Mouse (Mus musculus) lung, postnatal 4 days (tissue): ENCODE measurements around the gene Slc6a5.

Source experiments
- DNase-seq, 2 experiments: peaks; one replicate each; pipeline ENCODE4 v3.0.0; 2021

The Slc6a5 gene

DNA sequence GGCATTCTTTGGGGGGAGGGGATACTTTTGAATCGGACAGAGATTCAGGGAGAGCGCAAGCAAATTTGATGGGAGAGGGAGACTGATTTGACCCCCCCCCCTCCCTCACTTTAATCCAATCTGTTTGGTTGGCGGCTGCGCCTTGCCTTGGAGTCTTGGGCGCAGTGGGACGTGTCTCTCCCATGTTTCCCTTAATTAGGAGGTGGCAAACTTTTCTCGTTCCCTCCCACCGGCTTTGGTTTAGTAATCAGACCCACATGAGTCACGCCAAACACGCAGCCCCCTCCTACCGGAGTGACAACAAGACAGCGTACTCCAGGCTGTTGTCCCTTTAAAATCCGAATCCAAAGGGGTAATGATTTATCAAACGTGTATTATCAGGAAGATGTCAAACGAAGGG is at the start of gene Slc6a5:
Slc6a5 (plus strand) TSS at position 297 of the 400 bp plus-strand sequence.
- no peak for DNase-seq

DNA sequence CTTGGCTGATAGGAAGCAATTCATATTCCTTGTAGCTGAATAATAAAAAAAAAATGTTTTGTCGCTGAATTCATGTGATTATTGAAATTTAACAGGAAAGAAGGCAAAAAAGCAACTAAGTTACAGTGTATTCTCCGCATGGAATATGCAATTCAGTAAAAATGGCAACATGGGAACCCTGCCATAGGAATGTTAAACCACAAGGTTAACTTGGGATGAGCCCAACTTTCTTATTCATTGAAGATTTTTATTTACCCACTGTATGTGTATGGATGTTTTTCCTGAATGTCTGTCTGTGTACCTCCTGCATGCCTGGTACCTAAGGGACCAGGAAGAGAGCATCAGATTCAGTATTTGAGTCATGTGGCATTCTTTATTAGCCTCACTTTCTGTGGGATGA is 48.8 kb upstream of the Slc6a5 start:
- DNase-seq = no peak

DNA sequence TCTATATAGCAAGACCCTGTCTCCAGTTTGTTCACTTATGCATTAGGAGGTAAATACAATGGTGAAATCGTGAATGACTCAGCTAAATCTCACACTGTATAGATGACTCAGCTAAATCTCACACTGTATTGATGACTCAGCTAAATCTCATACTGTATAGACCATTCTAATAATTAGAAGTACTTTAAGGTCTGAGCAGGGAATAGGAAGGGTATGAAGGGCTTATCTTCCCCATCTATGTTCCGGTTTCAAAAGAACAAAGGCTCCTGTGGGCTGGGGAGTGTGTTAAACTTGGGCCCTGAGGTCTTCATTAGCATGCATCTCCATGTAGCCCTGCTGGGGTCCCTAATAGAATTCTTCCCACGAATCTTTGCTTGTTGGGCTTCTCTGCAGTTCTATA is 46.2 kb upstream of the Slc6a5 start:
- no peak for DNase-seq

DNA sequence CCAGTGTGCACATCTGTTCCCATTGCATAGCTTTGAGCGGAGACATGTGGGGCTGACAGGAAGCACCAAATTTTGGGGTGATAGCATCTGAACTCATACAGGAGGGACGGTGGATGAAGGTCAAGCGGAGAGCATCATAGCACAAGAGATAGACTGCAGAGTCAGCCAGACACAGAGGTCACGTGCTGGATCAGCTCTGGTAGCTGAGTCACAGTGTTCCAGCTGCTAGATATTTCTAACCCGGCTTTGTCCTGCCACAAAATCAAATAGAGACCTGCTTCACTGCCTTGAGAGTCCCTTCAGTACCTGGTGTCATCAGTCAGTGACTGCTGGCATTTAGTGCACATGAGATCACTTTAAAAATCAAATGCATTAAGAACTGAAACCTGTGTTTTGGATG is 40.3 kb upstream of the Slc6a5 start:
- DNase-seq = no peak

DNA sequence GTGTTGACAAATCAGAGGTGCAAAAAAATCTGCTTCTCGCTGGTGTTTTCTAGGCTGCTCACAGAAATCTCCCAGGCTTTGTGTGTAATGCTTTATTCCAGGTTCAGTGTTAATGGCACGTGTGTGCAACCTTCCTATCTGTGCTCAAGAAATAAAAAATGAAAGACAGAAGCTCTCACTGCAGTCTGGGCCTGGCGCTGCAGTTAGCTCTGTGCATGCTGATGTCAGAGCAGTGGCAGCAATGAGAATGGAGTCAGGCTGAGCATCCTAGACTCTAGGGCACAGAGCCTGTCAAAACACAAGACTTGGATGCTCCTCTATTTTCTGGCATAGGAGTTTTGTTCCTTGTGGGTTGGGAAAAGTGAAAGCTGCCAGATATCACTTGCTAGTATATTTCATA is 39.7 kb upstream of the Slc6a5 start:
- no peak for DNase-seq

DNA sequence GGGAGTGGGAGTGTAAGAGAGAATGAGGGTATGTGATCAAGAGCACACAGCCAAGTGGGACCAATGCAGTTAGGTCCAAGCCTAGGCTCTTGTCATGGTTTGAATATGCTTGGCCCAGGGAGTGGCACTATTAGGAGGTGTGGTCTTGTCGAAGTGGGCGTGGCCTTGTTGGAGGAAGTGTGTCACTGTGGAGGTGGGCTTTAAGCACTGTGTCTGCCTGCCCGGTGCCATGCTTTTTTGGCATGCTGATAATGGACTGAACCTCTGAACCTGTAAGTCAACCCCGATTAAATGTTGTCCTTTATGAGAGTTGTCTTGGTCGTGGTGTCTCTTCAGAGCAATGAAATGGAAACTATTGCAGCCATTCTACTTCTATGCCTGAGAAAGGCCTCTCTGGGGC is 32.6 kb upstream of the Slc6a5 start:
- no peak for DNase-seq

DNA sequence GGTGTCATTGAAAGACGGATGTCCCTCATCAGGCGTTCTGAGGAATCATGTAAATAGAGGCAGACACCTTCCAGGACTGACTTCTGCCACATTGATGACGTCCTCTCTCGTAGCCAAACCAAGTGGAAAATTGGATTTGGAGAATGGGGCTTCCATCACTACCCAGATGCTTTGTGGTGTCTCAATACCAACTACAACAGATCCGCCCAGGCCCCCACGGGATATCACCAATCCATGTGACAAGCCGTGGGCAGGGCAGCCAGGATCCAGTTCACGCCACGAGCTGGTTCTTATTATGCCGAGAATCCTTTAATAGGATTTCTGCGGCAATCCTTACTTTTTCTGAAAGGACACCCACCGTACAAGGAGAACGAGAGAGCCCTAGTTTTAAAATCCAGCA is 30.9 kb upstream of the Slc6a5 start:
- no peak for DNase-seq

DNA sequence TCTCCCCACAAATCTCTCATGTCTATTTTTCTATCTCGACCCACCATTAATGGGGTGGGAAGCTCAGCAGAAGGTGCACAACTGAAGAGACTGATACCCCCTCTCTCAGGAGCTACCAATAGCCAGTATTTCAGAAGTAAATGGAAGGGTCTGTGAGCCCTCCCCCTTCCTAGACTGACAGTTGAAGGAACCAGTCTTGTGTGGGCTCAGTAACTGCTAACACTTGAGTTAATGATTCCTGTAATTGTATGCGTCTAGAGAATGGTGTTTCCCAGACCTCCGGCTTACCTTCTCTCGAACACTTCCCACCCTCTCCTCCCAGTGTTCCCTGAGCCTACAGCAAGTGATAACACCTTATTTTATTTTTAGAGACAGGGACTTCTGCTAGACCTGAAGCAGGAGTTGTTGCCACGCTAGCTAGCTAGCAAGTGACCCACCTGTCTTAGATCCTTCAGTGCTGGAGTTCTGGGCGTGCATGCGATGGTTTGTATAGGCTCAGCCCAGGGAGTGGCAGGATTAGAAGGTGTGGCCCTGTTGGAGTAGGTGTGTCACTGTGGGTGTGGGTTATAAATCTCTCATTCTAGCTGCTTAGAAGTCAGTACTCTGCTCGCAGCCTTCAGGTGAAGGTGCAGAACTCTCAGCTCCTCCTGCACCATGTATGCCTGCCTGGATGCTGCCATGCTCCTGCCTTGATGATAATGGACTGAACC is 29.8 kb upstream of the Slc6a5 start:
- DNase-seq = no peak

DNA sequence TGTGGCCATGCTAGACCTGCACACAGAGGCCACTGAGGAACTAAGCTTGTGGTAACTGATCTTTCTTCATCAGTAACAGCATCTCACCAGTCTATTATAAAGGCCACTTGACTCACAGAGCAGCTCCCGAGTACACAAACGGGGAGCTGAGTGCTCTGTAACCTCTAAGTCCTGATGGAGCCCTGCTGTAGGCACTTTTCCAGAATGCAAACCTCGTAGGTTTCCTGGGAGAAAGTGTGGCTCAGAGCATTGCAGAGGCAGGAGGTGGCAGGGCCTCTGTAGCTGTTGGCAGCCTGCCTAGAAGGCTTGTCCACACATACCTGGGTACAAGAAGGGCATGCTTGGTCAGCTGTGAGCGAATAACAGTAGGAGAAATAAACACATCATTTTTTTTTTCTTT is 27.7 kb upstream of the Slc6a5 start:
- DNase-seq = peak; percentile 36 to 65

DNA sequence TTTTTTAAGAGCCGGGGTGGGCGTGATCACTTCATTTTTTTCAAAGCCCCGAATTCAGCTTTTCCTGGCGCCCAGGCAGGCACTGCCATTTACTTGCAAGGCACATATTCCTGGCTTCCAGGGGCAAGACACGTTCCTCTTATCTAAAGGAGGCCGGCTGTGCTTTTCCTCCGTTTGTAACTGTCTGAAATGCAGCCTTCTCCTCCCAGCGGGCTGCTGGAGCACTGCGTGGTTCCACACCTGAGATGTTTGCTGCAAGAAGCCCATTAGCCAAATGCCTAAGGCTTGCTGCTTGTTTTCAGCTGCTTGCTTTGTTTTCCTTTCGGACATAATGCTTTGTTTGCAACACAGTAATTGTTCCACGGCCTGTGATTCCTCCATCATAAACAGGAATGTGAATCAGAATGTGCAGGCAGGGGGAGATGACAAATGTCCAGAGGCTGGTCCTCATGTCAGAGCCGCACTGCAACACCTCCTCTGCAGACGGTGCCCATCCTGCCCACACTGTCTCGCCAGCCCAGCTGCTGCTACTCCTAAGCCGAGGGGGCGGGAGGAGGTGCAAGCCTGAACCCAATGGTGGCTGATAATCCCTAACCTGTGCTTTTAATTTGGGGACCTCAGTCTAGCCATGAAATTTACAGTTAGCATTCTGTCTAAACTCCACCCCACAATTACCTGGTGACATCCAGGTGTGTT is 27.1 kb upstream of the Slc6a5 start:
- no peak for DNase-seq

DNA sequence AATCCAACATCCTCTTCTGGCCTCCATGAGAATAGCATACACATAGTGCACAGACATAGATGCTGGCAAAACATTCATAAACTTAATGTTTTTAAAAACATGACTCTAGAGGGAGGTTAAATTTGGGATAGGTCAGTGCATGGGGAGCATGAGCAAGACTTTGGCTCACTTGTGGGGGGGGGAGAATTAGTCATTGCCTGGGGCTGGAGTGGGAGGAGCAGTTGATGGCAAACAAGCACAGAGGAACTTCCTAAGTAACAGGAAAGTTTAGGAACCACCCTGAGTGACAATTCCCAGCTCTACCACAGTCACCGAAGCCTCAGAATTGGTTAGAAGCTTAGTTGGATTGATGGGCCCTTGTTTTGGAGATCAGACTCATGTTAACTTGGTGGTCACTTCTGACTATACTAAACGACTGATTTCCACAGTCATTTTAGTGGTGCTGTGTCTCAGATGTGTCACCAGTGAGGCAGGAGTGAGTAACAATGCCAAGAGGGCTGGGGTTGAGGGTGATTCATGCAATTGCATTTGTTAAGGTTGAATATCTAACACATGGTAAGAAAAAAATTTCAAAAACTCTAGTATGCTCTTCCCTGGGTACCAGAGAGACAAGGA is 22.1 kb upstream of the Slc6a5 start:
- no peak for DNase-seq

DNA sequence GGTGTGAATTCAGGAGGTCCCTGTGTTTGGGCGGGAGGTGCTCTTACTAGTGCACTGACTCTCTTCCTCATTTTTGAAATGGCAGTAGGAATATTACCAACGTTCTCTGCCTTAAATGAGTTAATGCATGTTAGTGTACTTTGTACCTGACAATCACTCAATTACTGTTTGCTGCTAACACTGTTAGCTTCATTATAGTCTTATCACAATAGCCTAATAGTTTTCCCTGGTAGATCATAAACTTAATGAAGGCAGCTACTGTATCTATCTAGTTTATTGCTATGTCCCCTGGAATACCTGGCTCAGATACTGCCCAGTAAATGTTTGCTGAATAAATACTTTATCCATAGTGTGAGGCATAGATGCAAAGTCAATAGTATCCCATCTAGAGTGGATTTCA is 15.2 kb upstream of the Slc6a5 start:
- DNase-seq = no peak

DNA sequence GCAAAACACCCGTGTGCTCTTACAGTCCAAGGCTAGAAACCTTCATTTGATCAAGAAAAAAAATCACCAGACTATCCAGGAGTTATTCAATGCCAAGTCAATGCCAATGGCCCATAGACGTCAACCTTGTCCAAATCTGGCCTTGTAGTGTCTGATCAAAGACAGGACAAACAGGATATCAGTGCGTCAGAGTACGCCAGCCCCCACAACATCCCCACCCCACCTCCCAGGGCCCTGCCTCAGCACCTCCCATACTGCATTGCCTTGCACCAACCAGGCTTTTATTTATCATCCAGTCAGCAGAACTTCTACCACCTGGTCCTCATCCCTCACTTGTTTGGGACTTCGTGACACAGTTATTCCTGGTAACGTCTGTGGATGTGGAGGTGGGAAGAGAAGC is 14.7 kb upstream of the Slc6a5 start:
- no peak for DNase-seq

DNA sequence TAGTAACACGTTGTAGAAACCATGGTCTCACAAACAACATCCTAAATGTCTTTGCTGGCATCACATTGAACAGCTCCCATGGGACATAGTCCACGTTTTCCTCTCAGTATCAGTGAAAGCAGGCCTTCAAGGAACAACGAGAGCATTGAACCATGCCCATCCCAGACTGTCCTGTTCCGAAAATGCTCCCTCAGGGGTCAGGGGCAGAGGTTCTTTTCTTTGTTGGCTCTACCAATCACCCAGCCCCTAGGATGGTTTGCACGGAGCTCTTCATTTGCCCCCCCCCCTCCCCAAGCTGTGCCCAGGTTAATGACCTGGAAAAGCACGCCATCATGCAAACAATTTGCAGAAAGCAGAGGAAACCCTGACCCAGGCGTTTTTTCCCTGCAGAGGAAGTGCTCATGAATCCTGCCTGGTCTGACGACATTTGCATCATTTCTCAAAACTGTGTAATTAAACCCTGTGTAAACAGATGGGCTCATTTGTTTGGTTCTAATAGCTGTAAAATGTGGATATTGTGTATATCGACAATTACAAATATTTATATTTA is 7.9 kb upstream of the Slc6a5 start:
- DNase-seq = no peak

DNA sequence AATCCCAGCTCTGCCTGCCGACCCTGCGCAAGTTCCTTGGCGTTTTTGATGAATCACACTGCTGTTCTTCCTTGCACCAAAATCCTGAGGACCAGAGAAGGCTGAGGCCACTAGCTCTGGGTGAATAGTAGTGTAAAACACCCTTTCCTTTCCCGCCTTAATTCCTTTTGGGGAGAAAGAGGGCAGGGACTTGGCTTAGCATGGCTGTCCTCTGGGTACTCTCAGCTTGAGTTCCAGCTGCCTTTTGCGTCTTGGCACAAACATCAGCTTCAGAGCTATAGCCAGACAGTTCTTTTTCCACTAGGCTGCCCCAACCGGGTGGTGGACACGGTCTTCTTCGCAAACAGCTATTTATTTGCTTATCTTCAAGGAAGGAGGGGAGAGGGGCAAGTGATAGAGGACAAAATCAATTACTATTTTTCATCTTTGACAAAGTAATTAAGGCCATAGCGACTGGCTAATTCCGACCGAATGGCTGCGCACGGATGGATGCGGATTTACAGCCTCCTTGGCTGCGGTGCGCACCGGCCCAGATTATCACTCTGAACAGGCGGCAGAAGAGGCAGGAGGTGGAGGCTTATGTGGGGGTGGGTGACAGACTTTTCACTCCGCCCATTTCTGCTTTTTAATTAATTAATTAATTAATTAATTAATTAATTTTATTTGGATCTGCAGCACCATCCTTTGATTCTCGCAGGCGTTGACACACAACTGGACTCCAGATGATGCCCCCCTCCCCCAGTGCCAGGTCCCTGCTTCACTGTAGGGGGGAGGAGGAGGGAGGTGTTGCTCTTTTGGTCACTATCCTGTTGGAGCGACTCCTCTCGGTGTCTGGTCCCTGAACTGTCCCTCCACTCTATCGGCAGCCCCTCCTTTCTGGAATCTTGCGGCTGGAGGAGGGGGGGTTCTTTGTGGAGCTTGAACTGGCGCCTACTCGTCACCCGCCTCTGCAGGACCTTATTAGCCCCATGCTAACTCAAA is 2.5 kb upstream of the Slc6a5 start:
- no peak for DNase-seq

DNA sequence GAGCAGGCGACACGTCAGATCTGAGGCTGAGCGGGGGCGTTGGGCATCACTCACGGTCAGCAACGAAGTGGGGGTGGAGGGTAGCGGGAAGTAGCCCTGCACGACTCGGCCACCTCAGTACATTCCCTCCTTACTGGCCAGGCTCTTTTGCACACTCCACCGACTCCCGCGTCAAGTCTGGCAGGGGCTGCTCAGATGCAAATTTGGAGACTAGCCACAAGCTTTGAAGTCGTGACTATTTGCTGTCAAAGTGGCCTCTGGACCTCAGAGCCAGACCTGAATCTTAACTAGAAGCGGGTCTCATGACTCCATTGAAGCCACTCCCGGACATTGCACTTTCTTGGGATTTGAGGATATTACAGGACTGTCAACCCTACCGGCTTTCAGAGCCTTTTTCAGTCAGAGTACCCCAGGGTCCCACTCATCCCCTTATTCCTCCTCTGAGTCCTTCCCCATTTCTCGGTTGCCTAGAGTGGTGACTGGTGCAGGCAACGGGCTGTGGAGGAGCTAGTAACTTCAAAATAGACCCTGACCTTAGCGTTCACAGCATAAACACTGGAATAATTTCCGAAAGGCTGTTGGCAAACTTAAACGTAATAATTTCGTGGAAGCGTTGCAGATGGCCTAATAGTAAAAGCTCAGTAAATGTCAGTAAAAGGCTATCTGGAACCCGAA is 1.6 kb upstream of the Slc6a5 start:
- no peak for DNase-seq

DNA sequence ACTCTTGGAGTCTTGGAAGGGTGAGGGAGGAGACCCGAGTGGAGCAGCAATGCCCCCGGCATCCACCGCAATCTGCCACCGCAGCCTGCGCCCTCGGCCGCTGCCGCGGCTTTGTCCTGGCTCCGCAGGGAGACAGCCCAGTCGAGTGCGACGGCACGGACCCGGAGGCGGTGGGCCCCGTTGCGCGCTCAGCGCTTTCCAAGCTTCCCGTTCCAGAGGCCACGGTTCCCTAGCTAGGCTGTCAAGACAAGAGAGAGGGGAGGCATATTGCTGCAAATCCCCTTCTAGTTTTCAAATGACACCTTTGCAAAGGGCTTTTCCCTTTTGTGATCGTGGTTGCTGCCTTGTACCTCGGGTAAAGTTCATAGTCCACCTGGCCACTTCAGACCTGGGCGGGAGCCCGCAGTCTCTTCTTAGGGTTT is 945 bp upstream of the Slc6a5 start:
- DNase-seq = no peak

DNA sequence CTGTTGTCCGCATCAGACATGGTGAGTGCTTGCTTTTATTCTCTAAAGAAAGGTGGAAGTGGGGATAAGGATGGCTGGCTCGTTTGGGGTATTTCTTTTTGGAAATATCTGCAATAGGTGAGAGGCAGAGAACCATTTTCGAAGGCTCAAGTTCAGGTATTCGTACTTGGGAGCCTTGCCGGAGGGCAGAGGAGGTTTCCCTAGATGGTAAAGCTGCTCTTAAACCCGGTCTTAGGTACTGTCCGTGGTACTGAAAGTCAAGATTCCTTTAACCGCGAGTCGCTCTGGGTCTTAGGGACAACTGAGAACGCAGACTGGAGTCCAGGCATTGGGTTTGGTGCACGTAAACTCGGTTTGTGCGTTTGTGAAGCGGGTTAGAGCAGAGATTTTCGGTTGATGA is 415 bp downstream of the Slc6a5 start:
- peak in 1 of 2 experiments; percentile 33 for DNase-seq

DNA sequence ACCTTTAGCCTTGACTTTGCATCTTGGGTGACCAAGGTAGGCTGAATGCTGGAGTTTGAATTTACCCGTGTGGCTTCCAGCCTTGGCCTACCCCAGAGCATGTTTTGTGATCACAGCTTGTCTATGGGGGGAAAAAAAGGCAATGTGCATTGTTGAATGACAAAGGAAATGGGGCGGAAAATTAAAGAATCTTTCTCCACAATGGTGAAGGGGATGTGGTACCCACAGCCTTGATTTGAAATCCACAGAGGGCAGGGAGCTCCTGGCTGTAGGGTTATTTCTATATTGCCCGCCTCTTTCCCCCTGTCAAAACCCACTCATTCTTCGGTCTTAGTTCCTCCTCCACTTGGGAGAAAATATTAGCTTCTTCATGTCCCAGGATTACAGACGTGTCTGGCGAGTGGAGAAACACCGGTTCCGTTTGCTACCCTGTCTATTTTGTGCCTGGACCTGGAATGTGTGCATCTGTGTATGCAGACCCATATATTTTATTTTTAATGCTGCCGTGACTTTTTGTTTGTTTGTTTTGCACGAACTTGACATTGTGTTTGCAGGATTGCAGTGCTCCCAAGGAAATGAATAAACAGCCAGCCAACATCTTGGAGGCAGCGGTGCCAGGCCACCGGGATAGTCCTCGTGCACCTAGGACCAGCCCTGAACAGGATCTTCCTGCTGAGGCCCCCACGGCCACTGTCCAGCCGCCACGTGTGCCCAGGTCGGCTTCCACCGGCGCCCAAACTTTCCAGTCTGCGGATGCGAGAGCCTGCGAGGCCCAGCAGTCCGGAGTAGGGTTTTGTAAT is 1.4 kb downstream of the Slc6a5 start:
- DNase-seq = no peak

DNA sequence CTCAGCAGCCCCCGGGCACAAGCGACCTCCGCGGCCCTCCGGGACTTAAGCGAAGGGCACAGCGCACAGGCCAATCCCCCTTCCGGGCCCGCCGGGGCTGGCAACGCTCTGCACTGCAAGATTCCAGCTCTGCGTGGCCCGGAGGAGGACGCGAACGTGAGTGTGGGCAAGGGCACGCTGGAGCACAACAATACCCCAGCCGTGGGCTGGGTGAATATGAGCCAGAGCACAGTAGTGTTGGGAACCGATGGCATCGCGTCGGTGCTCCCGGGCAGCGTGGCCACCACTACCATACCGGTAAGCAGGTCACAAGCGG is 2.0 kb downstream of the Slc6a5 start:
- DNase-seq = no peak

DNA sequence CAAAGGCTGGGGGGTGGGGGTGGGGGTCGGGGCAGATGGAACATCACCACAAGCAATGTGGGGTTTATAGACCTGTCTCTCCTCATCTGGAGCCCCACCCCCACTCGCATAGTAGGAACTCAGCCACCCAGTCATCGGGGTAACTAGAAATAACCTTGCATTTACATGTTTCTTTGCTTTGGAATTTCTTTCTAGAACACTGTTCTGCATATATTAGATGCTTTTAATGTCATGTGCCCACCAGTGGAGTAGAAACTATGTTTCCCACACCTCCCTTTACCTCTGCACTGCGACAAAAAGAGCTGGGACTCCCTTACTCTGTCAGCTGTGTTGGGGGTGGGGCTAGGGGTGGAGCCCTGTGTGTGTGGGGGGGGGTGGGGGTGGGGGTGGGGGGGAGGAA is 3.2 kb downstream of the Slc6a5 start:
- no peak for DNase-seq
